Comparison of ENCODE assay signal across 8 mouse cellular contexts in the genomic region with DNA sequence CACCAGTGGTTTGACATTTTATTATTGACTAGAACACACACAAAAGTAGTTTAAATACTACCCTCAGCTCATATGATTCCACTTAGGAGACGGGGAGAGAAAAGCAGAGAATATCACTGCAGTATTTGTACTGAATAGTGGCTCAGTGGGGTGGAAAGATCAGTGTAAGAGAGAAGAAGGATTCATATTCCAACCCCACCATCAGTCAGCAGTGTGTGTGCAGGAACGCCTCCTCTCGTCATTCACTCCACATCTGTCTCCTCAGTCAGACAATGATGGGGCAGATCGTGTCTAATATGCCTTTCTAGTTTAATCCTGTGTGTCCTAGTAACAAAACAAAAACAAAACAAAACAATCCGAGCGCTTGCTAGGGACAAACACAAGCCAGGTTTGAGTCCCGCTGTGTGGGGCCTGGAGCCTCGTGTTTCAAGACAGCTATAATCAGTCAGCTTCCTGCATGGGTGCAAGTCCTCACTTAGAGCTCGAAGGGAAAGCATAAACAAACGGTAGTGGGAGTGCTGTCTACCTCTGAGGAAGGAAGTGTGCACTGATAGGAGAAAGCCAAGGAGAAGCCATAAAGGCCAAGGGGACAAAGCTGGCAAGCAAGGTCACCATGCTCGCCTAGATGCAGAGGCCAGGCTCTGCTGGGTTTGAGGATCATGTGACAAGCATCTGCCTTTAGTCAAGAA.
A peak's percentile ranks its signal among the peaks of the same experiment; 100 is the strongest.
DNase-seq lines count a peak whose midpoint lies in the region; ATAC-seq lines count a peak whose summit lies in the region.
"Had no signal": no experiment of that assay in that cellular context is flagged by ENCODE, and none has a peak within 500 bp of the region (broad histone marks: within the 10 kb centered on the region; RNA-seq: fewer than 3 reads in every experiment).

No protein-coding gene starts in this region.

- H3K4me1 ChIP-seq in kidney, embryonic 15.5 days, result 0 out of 2 replicates have a peak, but pooled peaks cover 6% of the 10 kb centered on the region
- H3K4me1 ChIP-seq in hindbrain, embryonic 12.5 days, result 0 out of 2 replicates have a peak, but pooled peaks cover 2% of the 10 kb centered on the region
- H3K4me1 ChIP-seq: embryonic facial prominence, embryonic 12.5 days had no signal

- 34% methylated on average over 11 of the region's 11 CpGs for WGBS in kidney, embryonic 15.5 days
- 53% methylated on average over 11 of the region's 11 CpGs for WGBS in hindbrain, embryonic 12.5 days

- no peaks in the 10 kb centered on the region for H3K36me3 ChIP-seq in kidney, embryonic 15.5 days
- H3K36me3 ChIP-seq in hindbrain, embryonic 12.5 days, result peaks cover 4% of the 10 kb centered on the region; the same call in 1 of the 2 replicates
- H3K36me3 ChIP-seq: embryonic facial prominence, embryonic 12.5 days had no signal

- H3K9ac ChIP-seq in kidney, embryonic 15.5 days, result no peak overlapping the region
- H3K9ac ChIP-seq in hindbrain, embryonic 12.5 days, result no peak overlapping the region
- H3K9ac ChIP-seq: embryonic facial prominence, embryonic 12.5 days had no signal

- no peaks in the 10 kb centered on the region for H3K27me3 ChIP-seq in kidney, embryonic 15.5 days
- no peaks in the 10 kb centered on the region for H3K27me3 ChIP-seq in hindbrain, embryonic 12.5 days
- H3K27me3 ChIP-seq: embryonic facial prominence, embryonic 12.5 days had no signal

- ATAC-seq in kidney, embryonic 15.5 days (replicated peaks; ENCODE audit: low FRiP score), result peak; percentile 86
- ATAC-seq in hindbrain, embryonic 12.5 days (ENCODE audit: low FRiP score), result peak; percentile 51; the same call in 1 of the 2 replicates

- no peak for DNase-seq in kidney, adult 9 months
- peak; percentile 23 for DNase-seq in retina, postnatal 1 day
- DNase-seq in retina, embryonic 14.5 days (ENCODE audit: low spot score), result no peak
- DNase-seq in thymus, postnatal 10 days (ENCODE audit: low spot score in 2 of 2), result no peak
- no peak for DNase-seq in cerebellum, postnatal 10 days

- peak overlapping the region; percentile 48 for H3K27ac ChIP-seq in kidney, embryonic 15.5 days
- no peak overlapping the region for H3K27ac ChIP-seq in hindbrain, embryonic 12.5 days
- H3K27ac ChIP-seq: embryonic facial prominence, embryonic 12.5 days had no signal

- no peaks in the 10 kb centered on the region for H3K9me3 ChIP-seq in kidney, embryonic 15.5 days (replicated peaks)
- H3K9me3 ChIP-seq in hindbrain, embryonic 12.5 days (replicated peaks), result no peaks in the 10 kb centered on the region
- H3K9me3 ChIP-seq: embryonic facial prominence, embryonic 12.5 days had no signal

- H3K4me3 ChIP-seq in kidney, embryonic 15.5 days (replicated peaks), result no peak overlapping the region
- no peak overlapping the region for H3K4me3 ChIP-seq in hindbrain, embryonic 12.5 days
- H3K4me3 ChIP-seq: embryonic facial prominence, embryonic 12.5 days had no signal

- no peak overlapping the region for H3K4me2 ChIP-seq in kidney, embryonic 15.5 days
- no peak overlapping the region for H3K4me2 ChIP-seq in hindbrain, embryonic 12.5 days (replicated peaks)
- H3K4me2 ChIP-seq: embryonic facial prominence, embryonic 12.5 days had no signal
